Mouse (Mus musculus) cerebellum, postnatal 10 days (tissue): ENCODE measurements around the gene Umps.
A peak's percentile ranks its signal among the peaks of the same experiment; 100 is the strongest.

Source experiments
- DNase-seq, 2 experiments: peaks; one replicate each; pipeline ENCODE4 v3.0.0; 2021; ENCODE audit warnings: mixed read lengths in 2 of 2

Gene Umps

DNA sequence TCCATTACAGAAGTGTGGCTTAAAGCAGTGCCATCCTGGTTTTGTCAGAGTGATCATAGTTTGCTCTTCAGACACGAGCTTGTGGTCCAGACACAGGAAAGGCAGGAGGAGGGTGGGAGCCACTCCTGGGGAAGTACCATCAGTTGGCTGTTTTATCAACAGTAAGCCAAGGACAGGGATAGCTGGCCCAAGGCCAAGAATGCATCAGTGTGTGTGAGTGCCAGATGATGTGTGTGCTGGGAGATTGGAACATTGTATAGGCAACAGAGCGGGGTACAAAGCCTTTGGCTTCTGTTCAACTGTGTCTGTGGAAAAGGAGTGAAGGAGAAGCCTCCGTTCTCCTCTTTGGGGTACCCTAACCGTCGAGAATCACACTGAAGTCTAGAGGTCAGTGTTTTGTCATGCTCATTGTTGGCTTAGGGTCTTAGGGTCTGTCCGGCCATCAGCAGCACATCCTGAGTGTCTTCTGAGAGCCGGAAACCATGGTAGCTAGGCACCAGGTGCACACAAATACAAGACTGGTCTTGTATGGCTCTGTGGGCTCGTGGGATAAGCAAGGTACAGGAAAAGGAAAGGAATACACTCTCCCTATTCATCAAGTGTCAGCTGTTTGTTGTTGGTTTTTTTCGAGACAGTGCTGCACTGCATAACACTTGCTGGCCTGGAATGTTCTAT, 37.9 kb downstream of the Umps start:
- DNase-seq: peak; percentile 52 to 53

DNA sequence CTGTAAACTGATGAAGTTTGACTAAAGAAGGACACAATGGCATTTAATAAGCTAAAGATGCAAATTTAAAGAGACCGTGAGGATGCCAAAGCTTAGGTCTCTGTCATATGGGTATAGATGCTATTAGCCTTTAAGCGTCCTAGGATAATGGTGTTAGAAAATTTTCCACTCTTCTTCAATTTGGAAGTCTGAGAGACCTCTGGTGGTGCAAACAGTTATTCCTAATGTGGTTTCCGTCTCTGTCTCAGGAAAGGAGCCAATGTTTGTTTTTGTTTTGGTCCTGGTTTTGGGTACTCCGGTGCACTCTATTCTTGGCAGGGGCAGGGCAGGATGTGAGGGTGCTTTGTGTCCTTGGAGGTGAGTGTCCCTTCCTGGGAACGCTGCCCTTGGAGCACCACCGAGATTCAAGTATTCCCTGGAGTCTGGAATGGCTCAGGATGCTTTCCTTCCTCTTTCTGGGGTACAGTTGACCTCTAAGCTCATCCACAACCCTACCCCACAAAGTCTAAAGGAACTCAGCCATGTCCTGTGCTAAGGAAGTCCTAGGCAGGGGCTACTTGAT, 39.5 kb downstream of the Umps start:
- no peak for DNase-seq

DNA sequence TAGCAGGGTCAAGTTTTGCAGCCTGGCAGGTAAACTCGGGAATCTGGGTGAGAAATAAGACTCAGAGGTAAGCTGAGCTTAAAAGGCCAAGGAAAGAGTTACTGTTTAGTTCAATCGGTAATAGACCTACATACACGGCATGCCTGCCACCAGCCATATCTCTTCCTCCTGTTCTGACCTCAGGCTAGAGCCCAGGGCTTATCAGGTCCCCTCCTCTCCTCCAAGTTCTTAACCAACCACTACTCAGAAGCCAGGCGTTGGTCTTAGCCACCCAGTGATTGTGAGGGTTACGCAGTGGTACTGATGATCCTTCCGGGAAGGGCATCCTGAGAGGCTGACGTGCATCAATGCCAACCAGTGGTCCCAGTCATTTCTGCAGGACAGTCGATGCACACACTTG, 43.1 kb downstream of the Umps start:
- no peak for DNase-seq

DNA sequence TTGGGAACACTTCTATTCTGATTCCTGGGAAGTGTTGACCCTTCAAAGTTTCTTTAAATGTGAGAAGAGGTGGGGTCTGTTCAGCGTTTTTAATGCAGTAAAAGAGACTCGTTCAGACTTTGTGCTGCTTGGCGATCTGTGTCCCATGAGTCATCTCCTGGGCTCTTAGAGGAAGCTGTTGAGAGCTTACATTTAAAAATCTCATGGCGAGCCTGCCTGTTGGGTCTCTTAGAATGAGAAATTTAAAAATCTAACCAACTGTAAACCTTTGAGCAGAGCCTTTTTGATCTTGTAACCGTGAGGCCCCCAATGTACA, 43.9 kb downstream of the Umps start:
- no peak for DNase-seq

DNA sequence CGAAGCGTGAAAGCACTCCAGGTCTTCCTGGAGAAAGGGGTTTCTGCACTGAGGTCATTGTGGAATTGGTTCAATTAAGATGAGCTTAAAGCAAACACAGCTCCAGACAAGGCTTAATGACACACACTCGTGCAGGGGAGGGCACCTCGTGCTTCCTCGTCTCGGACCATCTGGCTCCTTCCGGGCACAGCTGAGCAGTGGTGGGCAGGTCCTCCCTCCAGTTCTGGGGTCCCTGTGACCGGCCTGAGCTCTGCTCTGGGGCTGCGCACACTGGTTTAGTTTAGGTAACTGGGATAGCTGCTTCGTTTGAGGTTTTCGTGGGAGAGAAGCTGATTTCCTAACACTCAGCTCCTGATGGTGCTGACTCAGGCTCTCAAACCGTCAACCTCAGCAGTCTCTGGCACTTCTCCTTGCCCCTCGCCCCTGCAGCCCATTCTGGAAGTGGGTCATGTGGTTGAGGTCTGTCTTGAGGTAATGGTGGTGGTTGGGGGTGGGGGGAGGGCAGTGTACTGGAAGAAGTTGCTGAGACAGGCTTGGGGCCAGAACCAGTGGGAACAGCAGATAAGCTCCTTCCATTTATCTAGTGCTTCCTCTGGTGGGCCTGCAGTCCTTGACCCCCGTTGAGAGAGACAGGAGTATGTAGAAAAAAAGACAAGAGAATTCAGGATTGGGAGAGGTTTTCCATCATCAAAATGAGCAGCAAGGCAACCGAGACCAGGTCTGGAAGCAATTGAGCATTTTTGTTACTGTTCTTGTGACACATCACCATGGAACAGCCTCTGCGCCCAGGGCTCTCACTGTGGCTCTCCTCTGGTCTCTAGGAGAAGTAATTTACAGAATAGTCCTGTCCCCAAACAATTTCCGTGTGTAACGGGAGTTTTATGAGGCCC, 44.5 kb downstream of the Umps start:
- DNase-seq: peak; percentile 72 to 75

DNA sequence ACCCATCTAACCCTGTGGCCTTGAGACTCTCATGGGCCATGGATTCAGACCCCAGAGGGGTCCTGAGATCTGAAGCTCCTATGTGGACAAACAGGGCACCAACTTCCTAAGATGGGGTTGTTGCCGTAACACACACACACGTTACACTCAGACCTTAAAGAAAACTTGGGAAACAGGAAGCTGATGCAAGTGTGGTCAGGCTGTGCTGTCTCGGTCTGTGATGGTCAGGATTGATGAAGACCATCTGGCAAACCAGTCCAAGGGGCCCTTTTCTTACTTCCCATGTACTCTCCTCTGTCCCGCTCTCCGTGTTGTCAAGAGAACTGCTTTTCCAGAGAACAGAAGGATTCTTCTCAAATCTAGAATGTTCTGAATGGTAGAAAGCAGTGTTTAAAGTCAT, 45.3 kb downstream of the Umps start:
- no peak for DNase-seq

DNA sequence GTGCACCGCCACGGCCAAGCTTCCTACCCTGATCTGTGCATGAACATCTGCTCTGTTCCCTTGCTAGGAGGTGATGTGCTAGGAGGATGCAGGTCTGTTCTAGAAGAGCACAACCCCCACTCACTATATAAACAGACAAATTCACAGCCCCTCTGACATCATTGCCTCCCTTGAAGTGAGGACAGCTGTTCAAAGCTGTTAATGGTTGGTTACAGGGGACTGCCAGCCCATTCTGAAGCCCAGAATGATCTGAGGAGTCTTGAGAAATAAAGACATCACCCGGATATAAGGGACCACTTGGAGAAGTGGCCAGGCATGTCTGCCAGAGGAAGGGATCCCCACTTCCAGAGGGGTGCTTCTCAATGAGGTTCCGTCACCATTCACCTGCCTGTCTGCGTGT, 48.9 kb downstream of the Umps start:
- no peak for DNase-seq

DNA sequence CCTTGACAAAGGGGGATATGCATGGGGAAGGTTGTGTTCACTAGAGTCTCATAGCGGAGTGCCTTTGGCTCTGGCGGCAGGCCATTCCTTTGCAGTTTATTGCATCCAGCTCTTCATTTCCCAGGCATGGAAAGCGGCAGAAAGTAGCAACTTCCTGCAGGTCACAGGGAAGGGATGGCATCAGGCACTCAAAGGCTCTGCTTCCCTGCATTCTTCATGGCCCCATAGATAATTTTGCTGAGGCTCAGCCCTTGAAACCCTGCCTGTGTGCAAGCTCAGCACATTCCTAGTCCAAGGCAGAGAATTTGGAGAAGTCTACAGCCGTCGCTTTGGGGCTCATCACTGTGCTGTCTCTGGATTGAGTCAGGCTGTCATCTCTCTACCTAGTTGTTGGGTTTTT, 49.4 kb downstream of the Umps start:
- peak in 1 of 2 experiments; percentile 43 for DNase-seq

DNA sequence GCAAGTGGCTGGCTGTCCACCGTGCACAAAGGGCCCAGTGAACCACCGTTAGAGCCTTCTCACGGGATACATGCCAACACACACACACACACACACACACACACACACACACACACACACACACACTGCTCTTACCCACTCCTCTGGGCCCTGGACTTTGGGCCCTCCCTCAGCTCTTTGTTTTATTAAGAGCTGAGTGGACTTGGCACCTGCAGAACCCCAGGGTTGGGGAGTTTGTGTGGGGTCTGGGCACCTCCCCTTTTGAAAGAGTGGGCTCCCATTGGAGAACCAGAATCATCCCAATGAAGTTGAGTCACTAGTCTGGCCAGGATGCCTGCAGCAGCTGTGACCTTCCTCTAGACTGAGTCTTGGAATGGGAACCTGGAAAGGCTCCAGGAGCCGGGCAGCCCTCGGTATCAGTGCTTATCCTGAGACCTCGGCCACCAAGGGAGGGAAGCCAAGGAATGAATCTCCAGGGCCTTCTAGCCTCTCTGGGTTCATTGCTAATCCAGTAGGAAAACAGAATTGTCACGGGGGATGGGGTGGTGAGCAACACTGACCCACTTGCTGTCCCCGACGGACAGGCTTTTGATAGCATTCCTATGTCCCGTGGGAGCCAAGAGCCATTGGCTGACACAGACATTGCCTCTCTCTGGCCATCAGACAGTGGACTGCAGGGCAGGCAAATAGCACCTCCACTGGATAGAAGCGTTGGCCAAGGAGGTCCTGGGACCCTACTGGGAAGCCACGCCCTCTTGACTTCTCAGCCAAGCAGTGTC, 50.2 kb downstream of the Umps start:
- DNase-seq: peak; percentile 88 to 89

DNA sequence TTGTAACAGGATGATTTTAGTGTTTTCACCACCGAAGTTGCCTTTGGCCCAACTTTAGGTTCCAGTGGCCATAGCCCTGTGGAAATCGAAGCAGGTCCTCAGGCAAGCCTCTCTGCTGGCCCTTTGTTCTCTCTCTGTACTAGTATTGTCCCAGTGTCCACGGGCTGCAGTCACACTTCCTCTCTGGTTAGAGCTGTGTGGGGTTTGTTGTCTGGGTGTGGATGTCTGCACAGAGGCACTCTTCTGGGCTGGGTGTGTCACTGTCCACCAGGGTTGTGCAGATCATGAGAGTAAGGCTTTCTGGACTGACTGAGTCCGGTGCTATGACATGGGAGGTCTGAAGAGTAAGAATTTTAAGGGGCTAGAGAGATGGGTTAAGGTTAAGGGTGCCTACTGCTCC, 51.8 kb downstream of the Umps start:
- DNase-seq: no peak

DNA sequence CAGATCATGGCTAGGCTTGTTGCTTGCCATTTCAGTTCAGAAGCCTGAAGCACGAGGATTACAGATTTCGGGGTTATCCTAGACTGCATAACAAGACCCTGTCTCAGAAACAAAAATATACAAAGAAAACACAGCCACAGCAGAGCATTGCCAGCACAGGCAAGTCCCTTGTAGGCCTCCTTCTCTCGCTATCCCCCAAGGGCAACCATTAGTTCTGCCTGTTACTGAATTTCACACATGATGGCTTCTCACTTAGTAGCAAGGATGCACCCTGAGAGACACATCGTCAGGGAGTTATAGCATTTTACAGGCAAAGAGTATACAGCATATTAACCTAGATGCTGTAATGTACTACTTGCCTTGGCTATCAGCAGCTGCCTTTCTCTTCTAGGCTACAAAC, 58.6 kb downstream of the Umps start:
- no peak for DNase-seq
